Mouse (Mus musculus): ENCODE results near the gene Rasgef1b.

GRCm38 (mm10) chr5:99340311-99340989, 388.4 kb downstream of the Rasgef1b start:
- TF ChIP-seq CTCF (IDR thresholded peaks at IDR 0.05) (no peak), EP300 (IDR thresholded peaks at IDR 0.05) (peak; percentile 52)

Measured in lung, postnatal 0 days (tissue).